Mouse (Mus musculus) heart, adult 9 months (tissue): ENCODE measurements at regions not wholly inside any gene's neighbourhood (a gene's known extent, or its start where the extent isn't known, plus 50 kb on each side); places are given as distances from the start of the nearest gene placed in this dataset.

ENCODE experiments used
- DNase-seq, 2 experiments: peaks; one replicate each; pipeline ENCODE4 v3.0.0; 2022; ENCODE audit warnings: low spot score in 2 of 2

DNA sequence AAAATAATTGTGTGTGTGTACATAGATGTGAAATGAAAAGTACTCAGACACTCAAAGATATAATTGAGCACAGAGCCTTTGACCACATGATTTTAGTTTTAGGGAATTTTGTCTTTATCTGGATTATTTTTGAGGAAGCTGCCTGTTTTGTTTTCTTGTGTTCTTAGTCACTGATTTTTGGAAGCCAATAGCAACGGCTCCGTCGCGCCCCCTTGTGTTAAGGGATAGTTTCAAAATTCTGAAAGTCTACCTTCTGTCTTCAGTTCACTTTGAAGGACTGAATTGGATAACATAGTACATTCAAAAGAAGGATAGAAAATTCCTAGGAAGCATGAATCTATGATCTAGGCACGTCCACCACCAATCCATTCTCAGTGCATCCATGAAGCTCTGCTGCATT, 185.8 kb upstream of the Sash1 start:
- peak in 1 of 2 experiments; percentile 11 for DNase-seq

DNA sequence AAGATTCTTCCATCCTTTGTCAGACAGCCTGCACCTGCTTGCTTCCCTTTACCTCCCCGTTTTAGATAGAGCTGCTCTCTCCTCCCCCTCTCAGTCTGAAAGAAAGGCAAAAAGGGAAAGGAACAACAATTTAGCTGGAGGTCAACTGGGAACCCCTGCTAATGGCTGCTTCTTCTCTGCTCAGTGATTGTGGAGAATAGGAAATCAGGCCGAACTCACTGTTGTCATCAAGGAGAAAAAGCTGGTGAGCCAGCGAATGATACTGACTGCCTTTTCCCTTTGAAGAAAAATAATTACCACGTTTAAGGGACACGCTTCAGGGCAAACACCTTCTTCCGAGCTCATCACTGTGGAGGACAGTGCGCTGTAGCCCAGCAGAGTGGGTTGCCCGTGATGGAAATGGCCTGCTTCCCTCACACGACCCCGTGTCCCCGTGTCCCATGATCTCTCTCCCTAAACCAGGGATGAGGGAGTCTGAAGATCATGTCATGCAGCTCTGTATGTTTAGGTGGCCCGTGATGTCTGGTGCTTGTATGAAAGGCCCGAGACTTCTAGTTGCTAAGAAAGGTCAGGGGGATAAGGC, 183.8 kb upstream of the Sash1 start:
- no peak for DNase-seq

DNA sequence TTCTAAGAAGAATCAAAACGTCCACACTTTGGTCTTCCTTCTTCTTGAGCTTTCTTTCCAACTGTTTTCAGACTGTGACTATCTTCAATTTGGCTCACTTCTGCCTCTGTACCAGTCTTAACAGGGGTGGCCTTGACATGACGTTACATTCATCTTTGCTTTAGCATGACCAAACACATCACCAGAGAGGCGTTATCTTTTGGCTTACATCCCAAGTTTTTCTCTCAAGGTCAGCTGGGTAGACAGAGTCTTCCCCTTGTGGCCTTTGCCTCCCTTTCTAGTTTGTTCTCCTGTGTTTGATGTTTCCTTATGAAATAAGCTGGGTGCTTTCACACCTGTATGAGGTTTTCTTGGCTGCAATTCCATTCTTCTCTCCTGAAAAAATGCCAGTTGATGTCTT, 180.7 kb upstream of the Sash1 start:
- no peak for DNase-seq

DNA sequence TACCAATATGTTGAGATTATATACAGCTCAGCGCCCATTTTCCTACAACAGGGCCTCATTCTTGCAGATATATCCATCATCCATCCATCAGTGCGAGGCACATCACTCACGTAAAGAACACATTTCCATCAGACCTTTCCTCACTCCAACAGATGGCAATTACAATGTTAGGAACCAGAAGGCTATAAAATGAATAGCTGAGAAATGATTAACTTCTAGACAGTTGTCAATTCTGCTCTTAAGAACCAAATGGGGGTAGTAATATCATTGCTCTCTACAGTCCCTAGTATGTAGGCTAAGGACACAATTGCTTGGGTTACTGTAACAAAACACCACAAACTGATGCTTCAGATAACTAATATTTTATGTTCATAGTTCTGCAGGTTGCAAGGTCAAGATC, 176.1 kb upstream of the Sash1 start:
- no peak for DNase-seq

DNA sequence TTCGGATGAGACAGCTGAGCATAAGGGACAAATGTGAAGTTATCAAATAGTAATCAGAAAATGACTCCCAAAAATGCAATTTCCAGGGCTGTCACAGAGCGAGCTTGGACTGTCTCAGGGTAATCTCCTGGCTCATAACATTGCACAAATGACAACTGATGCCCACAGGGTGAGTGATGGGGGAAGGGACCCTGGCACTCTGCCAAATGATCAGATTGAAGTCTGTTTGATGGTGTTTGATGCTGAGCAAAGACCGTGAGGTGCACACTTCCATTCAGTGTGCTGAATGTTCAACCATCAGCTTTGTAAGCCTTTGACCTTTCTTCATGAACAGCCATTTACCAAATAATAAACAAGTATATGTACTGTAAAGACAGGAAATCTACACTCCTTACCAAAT, 169.4 kb upstream of the Sash1 start:
- no peak for DNase-seq

DNA sequence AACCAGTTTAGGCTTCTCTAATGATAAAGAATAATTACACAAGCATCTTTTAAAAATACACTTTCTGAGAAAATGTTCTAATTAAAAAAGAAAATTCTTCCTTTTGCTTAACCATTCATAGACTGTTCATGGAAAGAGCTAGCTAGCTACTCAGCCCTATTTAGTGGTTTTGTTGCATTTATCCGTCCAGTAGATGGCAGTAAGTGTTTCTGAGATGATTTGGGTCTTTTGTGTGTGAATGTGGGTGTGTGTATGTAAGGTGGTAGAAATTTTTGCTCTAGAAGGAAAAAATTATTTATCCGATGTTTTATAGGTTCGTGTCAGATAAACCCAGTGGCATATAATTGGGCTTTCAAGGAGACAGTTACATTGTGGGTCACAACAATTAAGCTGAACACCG, 167.5 kb upstream of the Sash1 start:
- no peak for DNase-seq

DNA sequence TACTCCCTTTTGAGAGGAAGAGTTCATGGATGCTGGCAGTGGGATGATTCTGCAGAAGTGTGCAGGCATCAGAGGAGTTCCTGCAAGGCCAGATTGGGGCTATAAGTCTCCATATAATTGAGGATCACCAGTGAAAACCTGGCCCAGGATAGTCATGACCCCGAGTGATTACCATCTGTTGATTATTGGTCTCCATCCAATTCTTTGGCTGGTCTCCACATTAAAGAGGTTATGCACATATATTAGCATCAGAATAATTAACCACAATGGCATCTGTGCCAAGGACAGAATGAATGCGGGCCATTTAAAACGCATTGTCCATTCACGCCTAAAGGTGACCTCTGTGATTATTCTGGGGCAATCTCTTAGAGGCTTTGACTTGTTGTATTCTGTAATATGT, 161.5 kb upstream of the Sash1 start:
- DNase-seq: no peak

DNA sequence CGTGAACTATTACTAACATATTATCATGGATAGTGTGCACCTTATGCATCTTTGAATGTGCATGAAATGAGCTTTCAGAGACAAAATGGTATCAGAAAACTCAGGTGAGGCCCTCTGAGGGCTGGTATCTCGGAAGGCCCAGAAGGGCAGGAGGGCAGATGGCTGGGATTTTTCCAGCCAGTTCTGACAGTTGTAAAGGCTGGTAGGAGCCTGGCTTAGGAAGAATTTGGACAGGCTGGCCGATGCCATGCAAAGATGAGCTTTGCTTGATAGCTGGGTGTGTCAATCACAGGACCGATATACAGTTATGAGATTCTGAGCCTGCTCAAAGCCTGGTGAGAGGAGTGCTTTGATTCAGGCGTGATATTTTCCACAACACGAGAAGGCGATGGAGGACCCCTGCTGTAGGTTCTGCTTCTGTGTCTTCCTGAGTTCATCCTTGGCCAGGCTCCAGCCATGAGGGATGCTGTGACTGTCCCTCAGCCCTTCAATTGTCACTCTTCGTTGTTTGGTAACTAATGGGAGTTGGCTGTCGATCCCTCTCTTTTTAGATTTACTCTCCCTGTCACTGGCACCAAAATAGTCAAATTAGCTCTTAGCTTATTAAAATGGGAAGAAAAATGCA, 159.0 kb upstream of the Sash1 start:
- no peak for DNase-seq

DNA sequence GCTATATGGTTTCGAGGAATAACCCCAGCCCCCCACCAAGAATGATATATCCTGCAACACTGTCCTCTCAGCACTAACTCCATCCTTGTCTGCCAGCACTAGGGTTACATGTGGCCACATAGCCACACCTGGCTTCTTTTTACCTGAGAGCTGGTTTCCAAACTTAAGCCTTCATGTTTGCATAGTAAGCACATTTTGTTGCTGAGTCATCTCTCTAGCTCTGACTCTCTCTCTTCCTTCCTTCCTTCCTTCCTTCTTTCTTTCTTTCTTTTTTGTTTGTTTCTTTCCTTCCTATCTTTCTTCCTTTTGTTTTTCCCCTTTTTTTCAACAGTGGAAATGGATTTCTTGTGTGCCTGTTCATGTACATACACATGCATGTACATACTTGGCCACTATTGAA, 157.6 kb upstream of the Sash1 start:
- DNase-seq: no peak

DNA sequence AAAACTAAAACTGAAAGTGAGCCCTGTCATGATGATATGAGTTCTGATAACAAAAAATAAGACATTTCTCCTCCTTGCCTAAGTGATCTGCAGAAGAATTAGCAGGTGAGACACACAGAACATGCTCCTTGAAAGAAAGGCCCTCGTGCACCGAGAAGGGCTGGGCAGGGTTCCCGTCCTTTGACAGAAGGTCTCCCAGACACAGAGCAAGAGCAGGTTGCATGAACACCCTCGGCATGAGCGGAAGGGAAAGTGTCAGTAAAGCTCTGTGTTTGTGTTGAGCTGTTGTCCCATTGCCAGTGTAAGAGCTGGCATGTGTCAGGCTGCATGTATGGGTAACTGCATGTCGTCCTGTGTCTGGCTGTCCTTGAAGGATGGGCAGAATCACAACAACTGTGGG, 144.6 kb upstream of the Sash1 start:
- DNase-seq: no peak

DNA sequence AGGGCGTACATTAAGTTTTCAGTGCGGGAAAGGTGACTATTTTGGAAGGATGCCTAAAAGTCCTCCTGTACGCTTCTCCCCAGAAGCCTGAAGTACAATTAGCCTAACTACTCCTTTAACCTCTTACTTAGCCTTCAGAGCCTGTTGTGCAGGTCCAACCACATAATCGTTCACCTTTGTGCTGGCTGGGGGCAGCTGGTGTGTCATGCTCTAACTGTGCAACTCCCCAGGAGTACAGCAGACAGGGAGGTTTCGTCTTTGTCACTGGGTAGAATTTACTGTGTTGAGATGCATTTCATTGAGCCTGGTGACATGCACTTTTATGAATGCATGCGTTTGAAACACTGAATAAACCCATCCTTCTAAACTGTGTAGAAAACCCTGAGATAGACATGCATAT, 143.6 kb upstream of the Sash1 start:
- no peak for DNase-seq

DNA sequence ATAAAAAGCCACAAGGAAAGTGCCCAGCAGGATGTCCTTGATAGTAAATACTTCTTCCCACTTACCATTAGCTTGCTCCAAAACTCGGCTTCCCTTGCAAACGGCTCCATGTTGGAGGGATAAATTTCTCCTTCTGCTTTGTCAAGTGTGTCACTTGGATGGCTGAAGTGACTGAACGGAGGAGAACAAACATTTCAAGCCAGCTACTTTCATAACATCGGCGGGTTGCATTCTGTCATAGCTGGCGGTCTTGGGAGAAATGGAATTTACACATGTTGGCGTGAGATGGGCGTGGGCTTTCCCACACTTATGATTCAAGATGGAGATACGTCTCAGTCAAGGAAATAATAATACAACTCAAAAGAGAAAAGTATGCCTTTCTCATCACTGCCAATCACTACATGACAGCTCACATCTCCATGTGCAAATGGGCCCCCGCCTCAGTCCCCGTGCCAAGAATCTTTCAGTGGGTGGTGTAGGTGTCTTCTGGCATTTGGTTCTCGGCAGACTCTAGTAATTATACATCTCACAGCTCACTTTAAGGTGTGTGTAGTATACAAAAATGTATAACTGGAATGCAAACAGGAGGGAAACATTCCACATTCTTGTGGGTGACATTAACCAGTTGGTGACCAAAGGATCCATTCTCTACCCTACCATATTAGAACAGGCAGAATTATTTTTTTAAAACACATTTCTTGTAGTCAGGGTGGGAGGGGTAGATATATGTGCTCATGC, 141.4 kb upstream of the Sash1 start:
- DNase-seq: no peak

DNA sequence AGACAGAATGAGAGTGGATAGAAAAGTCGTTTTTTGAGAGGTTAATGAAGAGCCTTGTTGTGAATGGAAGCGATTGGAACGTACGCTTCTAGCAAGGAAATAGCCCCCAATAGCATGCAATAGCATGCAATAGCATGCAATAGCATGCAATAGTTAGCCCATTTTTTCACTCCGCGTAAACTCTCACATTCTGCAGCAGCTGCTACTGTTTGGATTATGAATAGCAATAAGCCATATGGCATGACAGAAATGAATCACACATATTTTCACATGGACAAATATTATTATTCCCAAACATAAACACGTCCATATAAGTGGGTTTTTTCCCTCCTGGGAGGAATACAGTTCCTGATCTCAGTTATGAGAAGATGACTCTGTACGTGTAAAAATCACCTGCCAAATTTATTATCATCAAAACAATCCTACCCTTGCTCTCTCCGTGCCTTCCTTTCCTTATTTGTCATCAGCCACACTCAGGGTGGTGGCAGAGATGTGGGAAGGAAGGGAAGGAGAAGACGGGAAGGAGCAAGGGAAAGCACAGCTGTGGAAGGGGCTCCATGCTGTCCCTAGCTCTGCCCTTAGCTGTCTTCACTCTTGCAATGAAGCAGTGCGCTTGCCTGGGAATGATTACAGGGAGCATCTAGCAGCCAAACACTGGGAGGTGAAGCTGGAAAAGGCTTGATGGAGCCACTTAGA, 129.1 kb upstream of the Sash1 start:
- no peak for DNase-seq

DNA sequence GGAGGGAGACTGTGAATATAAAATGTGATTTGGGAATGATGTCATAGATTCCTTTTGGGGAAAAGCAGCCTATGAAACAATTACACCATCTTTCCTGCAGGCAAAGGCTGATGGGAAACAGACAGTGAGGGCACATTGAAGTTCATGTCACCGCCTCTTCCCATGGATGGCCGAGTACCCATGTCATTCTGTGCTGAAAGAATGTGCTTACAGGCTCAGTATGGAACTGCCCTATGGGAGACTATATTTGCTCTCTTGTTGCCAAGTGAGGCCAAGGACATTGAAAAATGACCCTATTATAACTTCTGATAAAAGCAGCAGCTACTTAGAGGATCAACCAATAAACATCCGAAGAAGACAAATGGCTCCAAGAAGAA, 127.7 kb upstream of the Sash1 start:
- DNase-seq: no peak

DNA sequence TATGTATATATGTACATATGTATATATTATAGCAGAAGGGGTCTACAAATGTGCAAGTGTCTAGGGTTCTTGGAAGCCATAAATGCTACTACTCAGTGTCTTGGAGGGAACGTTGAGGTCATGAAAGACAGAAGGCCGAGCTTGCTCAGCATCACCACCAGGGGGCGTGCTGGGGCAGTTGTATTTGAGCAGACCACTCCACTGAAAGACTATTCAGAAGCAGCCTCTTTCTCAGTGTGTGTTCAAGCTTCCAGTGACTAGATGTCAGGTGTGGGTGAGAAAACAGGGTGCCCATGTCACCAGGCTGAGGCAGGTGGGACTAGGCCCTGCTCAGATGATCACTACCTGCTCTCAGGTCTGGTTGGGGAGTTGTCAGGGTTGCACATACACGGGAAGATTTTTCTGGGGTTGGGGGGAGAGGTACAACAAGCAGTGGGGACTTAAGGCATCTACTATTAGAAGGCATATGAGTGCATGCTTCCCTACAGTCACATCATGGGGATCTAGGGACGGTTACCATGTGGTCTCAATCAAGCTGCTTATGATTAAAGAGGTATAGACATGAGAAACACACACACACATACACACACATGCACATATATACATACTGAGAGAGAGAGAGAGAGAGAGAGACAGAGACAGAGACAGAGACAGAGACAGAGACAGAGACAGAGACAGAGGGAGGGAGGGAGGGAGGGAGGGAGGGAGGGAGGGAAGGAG, 127.1 kb upstream of the Sash1 start:
- peak in 1 of 2 experiments; percentile 41 for DNase-seq

DNA sequence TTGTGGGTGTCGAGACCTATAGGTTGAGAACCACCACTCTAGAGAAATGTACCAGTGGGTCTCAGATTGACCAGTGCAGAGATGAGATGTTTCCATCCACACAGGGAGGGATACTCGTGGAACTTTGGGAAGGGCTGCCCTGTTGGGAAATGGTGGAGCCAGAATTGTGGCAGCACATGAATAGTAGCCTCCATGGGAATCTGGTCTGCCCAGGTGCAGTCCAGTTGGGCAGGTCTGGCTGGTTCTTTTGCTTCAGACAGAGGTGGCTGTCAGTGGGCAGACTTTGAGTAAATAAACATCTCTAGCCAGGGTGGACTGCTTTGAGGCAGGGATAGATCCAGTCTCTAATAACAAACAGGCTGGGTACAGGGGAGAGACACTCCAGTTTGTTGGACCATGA, 126.0 kb upstream of the Sash1 start:
- DNase-seq: no peak

DNA sequence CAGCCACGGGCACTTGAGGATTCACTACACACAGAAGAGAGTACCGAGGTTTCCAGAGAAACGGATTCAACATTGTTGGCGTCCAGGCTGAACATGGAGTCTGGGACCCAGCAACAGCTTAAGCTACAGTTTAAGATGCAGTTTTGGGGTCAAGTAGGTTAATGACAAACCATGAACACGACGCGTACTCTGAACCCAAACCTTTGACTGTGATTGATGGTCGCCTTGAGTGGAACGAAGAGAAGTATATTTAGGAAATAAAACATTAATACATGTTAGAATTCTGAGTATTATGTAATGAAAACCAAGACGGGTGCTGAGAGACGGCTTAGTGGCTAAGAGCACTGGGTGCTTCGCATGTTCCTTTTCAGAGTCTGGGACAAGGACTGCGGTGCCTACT, 124.3 kb upstream of the Sash1 start:
- no peak for DNase-seq

DNA sequence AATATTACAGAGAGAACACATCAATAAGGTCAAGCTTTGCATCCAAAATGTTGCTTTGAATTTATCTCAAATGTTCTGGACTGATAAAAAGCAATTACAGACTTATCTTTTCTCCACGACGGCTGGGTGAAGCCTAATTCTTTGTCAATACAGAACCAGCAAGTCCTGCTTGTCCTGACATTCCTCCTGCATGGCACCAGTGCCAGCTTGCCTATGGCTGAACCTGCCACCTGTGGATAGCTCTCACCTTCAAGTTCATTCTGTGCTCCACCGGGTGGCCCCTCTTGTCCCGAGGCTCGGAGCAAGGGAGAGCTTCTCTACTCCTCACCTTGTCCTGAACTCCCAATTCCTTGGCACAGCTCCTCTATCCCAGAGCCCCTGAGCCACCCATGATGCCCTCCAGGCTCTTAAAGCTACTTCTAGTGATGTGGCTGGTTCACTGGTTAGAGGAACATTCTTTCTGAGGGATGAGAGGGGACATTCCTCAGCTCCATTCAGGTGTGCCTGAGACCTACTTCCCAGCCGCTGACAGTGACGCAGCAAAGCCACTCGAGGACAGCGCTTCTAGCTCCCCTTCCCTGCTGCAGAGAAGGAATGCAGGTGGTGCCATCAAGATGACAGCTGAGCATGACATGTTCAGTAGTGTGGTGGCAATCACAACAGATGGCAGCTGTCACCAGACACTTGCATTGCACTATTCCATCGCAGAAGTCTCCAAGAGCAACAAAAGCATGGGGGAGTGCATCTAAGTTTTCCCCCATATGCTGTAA, 119.5 kb upstream of the Sash1 start:
- no peak for DNase-seq

DNA sequence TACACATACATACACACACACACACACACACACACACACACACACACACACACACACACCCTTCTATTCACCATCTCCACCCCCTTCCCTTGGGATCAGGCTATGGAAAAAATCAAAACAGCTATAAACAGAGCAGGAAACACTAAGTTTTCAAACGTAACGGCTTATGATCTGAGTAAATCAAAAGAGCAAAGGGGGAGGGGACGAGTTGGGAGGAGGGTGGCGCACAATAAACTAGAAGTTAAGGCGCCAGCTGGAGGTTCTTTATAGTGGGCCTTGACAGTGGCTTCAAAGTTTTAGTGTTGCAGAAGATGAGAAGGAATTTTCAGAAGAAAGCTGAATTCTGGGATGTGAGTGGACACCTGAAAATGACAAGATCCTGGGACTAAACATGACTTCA, 116.4 kb upstream of the Sash1 start:
- no peak for DNase-seq

DNA sequence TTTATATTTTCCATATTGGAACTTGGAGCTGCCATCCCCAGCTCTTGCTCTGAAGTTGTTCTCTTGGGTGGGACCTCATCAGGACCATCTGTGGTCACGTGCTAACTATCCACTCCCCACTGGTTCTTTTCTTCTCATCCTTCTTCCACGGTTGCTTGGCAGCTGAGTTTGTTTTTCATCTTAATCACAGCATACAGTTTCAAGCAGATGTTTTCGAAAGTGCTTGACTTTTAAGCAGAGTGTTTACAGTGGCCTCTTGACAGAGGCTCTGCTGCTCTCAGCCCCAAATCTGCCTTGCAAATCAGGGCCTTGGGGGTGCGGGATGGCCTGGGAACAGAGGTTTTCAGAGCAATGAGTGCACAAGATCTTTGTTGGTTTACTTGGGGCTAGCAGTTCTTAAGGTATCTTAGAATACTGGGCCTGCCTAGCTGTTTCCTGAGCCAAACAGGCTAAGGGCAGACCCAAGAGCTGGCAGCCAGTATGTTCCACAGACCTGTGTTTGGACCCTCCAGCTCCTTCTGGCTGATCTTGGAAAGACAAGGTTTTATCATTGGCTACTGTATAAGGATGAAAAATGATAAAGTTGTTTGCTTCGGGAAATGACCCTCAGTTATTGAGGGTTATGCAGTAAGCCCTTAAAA, 113.0 kb upstream of the Sash1 start:
- DNase-seq: peak; percentile 41 to 54

DNA sequence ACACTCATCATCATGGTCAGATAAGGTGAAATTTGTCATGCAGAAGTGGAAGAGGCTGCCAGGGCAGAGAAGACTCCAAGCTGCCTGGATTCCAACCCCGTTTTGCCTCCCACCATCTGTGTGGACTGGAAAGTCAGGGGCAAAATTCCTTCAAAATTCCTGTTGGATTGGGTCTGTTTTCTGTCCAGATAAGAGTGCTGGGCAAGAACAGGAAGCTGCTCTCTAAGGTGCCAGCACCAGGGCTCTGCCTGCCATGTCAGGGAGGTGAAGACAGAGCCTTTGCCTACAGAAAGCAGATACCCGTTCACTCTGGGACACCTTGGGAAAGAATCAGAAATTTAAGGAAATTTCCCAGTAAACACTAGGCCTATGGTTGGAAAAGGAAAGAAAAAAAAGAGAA, 112.5 kb upstream of the Sash1 start:
- DNase-seq: peak; percentile 4 to 14
